In the genomic region with DNA sequence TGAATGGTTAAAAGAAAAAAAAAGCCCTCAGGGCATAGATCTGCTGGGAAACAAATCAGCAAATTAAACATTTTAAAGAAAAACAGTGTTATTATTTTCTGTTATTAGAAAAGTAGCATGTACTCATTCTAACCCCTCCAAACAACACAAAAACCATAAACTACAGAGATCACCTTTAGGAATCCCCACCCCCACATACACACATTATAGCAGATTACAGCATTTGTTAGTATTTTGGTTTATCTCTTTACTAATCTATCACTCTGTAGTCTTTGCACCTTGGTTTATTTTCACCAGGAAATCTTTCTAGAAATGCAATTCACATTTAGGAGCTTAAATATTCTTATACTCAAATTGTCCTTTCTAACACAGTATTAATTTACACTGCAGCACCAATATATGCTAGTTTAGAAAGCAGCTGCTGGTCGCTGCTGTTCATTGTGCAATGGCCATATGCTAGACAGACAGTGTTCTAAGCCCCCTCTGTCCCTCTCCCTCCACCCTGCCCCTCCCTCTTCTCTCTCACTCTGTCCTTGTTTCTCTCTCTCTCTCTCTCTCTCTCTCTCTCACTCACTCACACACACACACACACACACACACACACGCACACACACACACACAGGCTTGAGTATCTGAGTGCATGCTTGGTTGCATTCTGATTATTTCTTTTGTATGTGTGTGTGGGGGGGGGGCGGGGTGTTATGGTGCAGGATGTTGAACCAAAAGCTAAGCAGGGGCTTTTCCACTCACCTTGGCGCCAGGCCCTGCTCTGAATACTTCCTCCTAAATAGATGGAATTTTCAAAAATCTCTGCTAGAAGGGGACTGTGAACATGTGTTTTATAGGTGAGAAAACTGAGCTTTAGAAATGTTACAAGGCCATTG, we compare ENCODE assay signal across 12 mouse cellular contexts.
A peak's percentile ranks its signal among the peaks of the same experiment; 100 is the strongest.
DNase-seq lines count a peak whose midpoint lies in the region; ATAC-seq and TF ChIP-seq lines count a peak whose summit lies in the region.
"Had no signal": no experiment of that assay in that cellular context is flagged by ENCODE, and none has a peak within 500 bp of the region (broad histone marks: within the 10 kb centered on the region; RNA-seq: fewer than 3 reads in every experiment).

No protein-coding gene starts in this region.

- DNase-seq in embryo, embryonic 11 days: peak; percentile 18
- DNase-seq in embryo, embryonic 10 days (ENCODE audit: low spot score): no peak
- no peak for DNase-seq in hindbrain, embryonic 14.5 days (ENCODE audit: low spot score)
- no peak for DNase-seq in liver, postnatal 0 days
- no peak for DNase-seq in urinary bladder, postnatal 36 days (ENCODE audit: low spot score in 2 of 2)
- no peak for DNase-seq in c-Kit-positive CD71-positive TER-119-positive erythroid progenitor cells, embryonic 14.5 days (ENCODE audit: low spot score)
- DNase-seq: adrenal gland, adult 2 months; cerebellum, adult 9-11 months; liver, embryonic 13.5 days; lung, postnatal 14 days had no signal

- H3K9ac ChIP-seq in forebrain, embryonic 12.5 days: no peak overlapping the region
- no peak overlapping the region for H3K9ac ChIP-seq in hindbrain, embryonic 14.5 days
- H3K9ac ChIP-seq in midbrain, embryonic 16.5 days (ENCODE audit: low read depth, low read length): no peak overlapping the region
- no peak overlapping the region for H3K9ac ChIP-seq in liver, postnatal 0 days (replicated peaks)
- H3K9ac ChIP-seq: liver, embryonic 13.5 days had no signal

- no peaks in the 10 kb centered on the region for H3K36me3 ChIP-seq in forebrain, embryonic 12.5 days (replicated peaks)
- no peaks in the 10 kb centered on the region for H3K36me3 ChIP-seq in hindbrain, embryonic 14.5 days (replicated peaks; ENCODE audit: control insufficient read depth, insufficient read depth)
- no peaks in the 10 kb centered on the region for H3K36me3 ChIP-seq in midbrain, embryonic 16.5 days (ENCODE audit: control insufficient read depth, insufficient read depth, low read length)
- H3K36me3 ChIP-seq in liver, postnatal 0 days (replicated peaks; ENCODE audit: insufficient read depth, low read length): no peaks in the 10 kb centered on the region
- H3K36me3 ChIP-seq: liver, embryonic 13.5 days had no signal

- H3K4me1 ChIP-seq in forebrain, embryonic 12.5 days: no peaks in the 10 kb centered on the region
- no peaks in the 10 kb centered on the region for H3K4me1 ChIP-seq in hindbrain, embryonic 14.5 days (replicated peaks; ENCODE audit: control insufficient read depth, insufficient read depth, low read length)
- no peaks in the 10 kb centered on the region; the same call in 1 of the 2 replicates for H3K4me1 ChIP-seq in midbrain, embryonic 16.5 days (ENCODE audit: control insufficient read depth, insufficient read depth, low read length)
- no peaks in the 10 kb centered on the region for H3K4me1 ChIP-seq in liver, postnatal 0 days (ENCODE audit: insufficient read depth)
- H3K4me1 ChIP-seq: liver, embryonic 13.5 days had no signal

- no peak overlapping the region for H3K4me3 ChIP-seq in forebrain, embryonic 12.5 days (replicated peaks)
- H3K4me3 ChIP-seq in hindbrain, embryonic 14.5 days (replicated peaks; ENCODE audit: low read length): no peak overlapping the region
- no peak overlapping the region for H3K4me3 ChIP-seq in midbrain, embryonic 16.5 days (ENCODE audit: low read depth, low read length)
- H3K4me3 ChIP-seq in liver, postnatal 0 days (ENCODE audit: low read depth, low read length): no peak overlapping the region
- H3K4me3 ChIP-seq: liver, embryonic 13.5 days had no signal

- peak; percentile 88 for ATAC-seq in forebrain, embryonic 12.5 days (ENCODE audit: low FRiP score)
- ATAC-seq in hindbrain, embryonic 14.5 days (ENCODE audit: low FRiP score): peak; percentile 79
- peak; percentile 51; the same call in 1 of the 2 replicates for ATAC-seq in midbrain, embryonic 16.5 days
- no peak for ATAC-seq in liver, postnatal 0 days

- no peak for TF ChIP-seq CTCF in liver, postnatal 0 days (IDR thresholded peaks at IDR 0.05; ENCODE audit: low read depth)

- no peaks in the 10 kb centered on the region for H3K27me3 ChIP-seq in forebrain, embryonic 12.5 days
- no peaks in the 10 kb centered on the region for H3K27me3 ChIP-seq in hindbrain, embryonic 14.5 days (ENCODE audit: control insufficient read depth, insufficient read depth, low read length)
- H3K27me3 ChIP-seq in midbrain, embryonic 16.5 days (ENCODE audit: control insufficient read depth, insufficient read depth, low read depth, low read length): no peaks in the 10 kb centered on the region
- H3K27me3 ChIP-seq in liver, postnatal 0 days (ENCODE audit: insufficient read depth, low read length): no peaks in the 10 kb centered on the region
- H3K27me3 ChIP-seq: liver, embryonic 13.5 days had no signal

- no peaks in the 10 kb centered on the region for H3K9me3 ChIP-seq in forebrain, embryonic 12.5 days
- H3K9me3 ChIP-seq in hindbrain, embryonic 14.5 days (ENCODE audit: control insufficient read depth, low read length): no peaks in the 10 kb centered on the region
- H3K9me3 ChIP-seq in midbrain, embryonic 16.5 days (replicated peaks; ENCODE audit: control insufficient read depth, low read length, poor library complexity, severe bottlenecking): no peaks in the 10 kb centered on the region
- H3K9me3 ChIP-seq in liver, postnatal 0 days (ENCODE audit: low read length): no peaks in the 10 kb centered on the region
- H3K9me3 ChIP-seq: liver, embryonic 13.5 days had no signal

- H3K4me2 ChIP-seq in forebrain, embryonic 12.5 days: no peak overlapping the region
- H3K4me2 ChIP-seq in hindbrain, embryonic 14.5 days (replicated peaks): no peak overlapping the region
- H3K4me2 ChIP-seq in midbrain, embryonic 16.5 days (ENCODE audit: low read length): no peak overlapping the region
- no peak overlapping the region for H3K4me2 ChIP-seq in liver, postnatal 0 days (ENCODE audit: low read depth, low read length)
- H3K4me2 ChIP-seq: liver, embryonic 13.5 days had no signal

- WGBS in forebrain, embryonic 12.5 days: 45% methylated on average over 4 of the region's 4 CpGs
- 45% methylated on average over 4 of the region's 4 CpGs for WGBS in hindbrain, embryonic 14.5 days
- WGBS in midbrain, embryonic 16.5 days: 42% methylated on average over 4 of the region's 4 CpGs
- 87% methylated on average over 4 of the region's 4 CpGs for WGBS in liver, postnatal 0 days (ENCODE audit: insufficient replicate concordance)

- TF ChIP-seq EP300 in liver, postnatal 0 days (IDR thresholded peaks at IDR 0.05; ENCODE audit: low read depth): no peak

- H3K27ac ChIP-seq in forebrain, embryonic 12.5 days: no peak overlapping the region
- H3K27ac ChIP-seq in hindbrain, embryonic 14.5 days: peak overlapping the region; percentile 64
- no peak overlapping the region for H3K27ac ChIP-seq in midbrain, embryonic 16.5 days (ENCODE audit: low read length)
- no peak overlapping the region for H3K27ac ChIP-seq in liver, postnatal 0 days (ENCODE audit: low read depth)
- H3K27ac ChIP-seq: liver, embryonic 13.5 days had no signal
